Mouse (Mus musculus) cortical plate, adult 2 months (tissue): Measurements from ENCODE around the gene Akr7a5.

ENCODE experiments used
- CTCF ChIP-seq: fragments of 200-500 bp; IDR thresholded peaks from 2 replicates; pipeline ENCODE4 v1.5.1; 2011; ENCODE audit warnings: mild to moderate bottlenecking, control low read depth, low read length; ENCODE audit not compliant: insufficient read depth; ENCODE audit errors: extremely low read depth
- POLR2A ChIP-seq: fragments of 200-500 bp; IDR thresholded peaks from 2 replicates; pipeline ENCODE4 v1.6.1; 2011; ENCODE audit warnings: mild to moderate bottlenecking, low read length, control low read depth; ENCODE audit not compliant: insufficient read depth; ENCODE audit errors: extremely low read depth

GRCm38 (mm10) chr4:139274573-139274972 is 36.0 kb upstream of the Akr7a5 start:
- TF ChIP-seq CTCF = no peak
- no peak for TF ChIP-seq POLR2A
